Mouse (Mus musculus) inflammation-experienced regulatory T-cells (primary cell): Measurements from ENCODE around the gene Lsm8. TPM values are rescaled to one million over a fixed set of nuclear protein-coding genes. Genes with fewer than 3 reads are reported as not detected.

ENCODE experiments used
- polyA plus RNA-seq, 2 experiments: library from polyadenylated mRNA; unstranded; fragments of 100-300 nt; shearing (Covaris generic); gene quantifications; one replicate each; pipeline ENCODE4 v1.2.1; 2017

Lsm8 gene
- 10 to 100 TPM; 79.4 to 79.6 TPM for polyA plus RNA-seq

GRCm38 (mm10) chr6:18848051-18848701 is at the start of gene Lsm8:
Gene Lsm8 (plus strand): TSS chr6:18848579.

GRCm38 (mm10) chr6:18866018-18866417 is 17.6 kb downstream of the Lsm8 start, which contains the start of gene Ankrd7:
Gene Ankrd7 (plus strand): TSS chr6:18866318.

Other genes starting within 250 kb of the Lsm8 start
- under 1 TPM in 1 of 2 experiments, not detected in 1; 0.18 TPM for gene Ankrd7, start 17.7 kb downstream of the Lsm8 start, polyA plus RNA-seq